Mouse (Mus musculus): ENCODE measurements around the gene Rcc1. TPM values are rescaled to one million over a fixed set of nuclear protein-coding genes. Genes with fewer than 3 reads are reported as not detected.
"Not testable (repeated sequence)": the region's sequence is repeated elsewhere in the genome, so short reads cannot be mapped to it uniquely, and the experiment has no call there.

Rcc1 gene
- polyA plus RNA-seq, 1 experiment from 2014 or later: 160 TPM

- H3K36me3 ChIP-seq (replicated peaks): peaks cover 67% of the 10 kb centered on the region
- WGBS: 81% methylated on average over 12 of the region's 12 CpGs
- H3K27me3 ChIP-seq (replicated peaks; ENCODE audit: low read depth, poor library complexity, severe bottlenecking): no peaks in the 10 kb centered on the region
- no peaks in the 10 kb centered on the region for H3K4me1 ChIP-seq
- no peak for DNase-seq (ENCODE audit: low spot score)
- H3K4me3 ChIP-seq: no peak overlapping the region
- H3K9me3 ChIP-seq: no peaks in the 10 kb centered on the region
- no peak overlapping the region for H3K27ac ChIP-seq (replicated peaks)
Observed at GRCm38 (mm10) chr4:132291624-132292335, 61.6 kb downstream of the Rcc1 start.

- Histone ChIP-seq H3K4me1 (no peaks in the 10 kb centered on the region), H3K27me3 (replicated peaks; ENCODE audit: low read depth, poor library complexity, severe bottlenecking) (no peaks in the 10 kb centered on the region), H3K36me3 (replicated peaks) (peaks cover 75% of the 10 kb centered on the region), H3K27ac (replicated peaks) (no peak overlapping the region), H3K4me3 (no peak overlapping the region), H3K9me3 (no peaks in the 10 kb centered on the region)
- 91% methylated on average over 4 of the region's 4 CpGs for WGBS
- DNase-seq (ENCODE audit: low spot score): no peak
Observed at GRCm38 (mm10) chr4:132291056-132291455, 62.3 kb downstream of the Rcc1 start.

- 88% methylated on average over 4 of the region's 5 CpGs for WGBS
Observed at GRCm38 (mm10) chr4:132288840-132289239, 64.6 kb downstream of the Rcc1 start.

More at GRCm38 (mm10) chr4:132288840-132289239, 64.6 kb downstream of the Rcc1 start:
- not testable (repeated sequence) for H3K27me3 ChIP-seq (replicated peaks; ENCODE audit: low read depth, poor library complexity, severe bottlenecking); H3K4me3 ChIP-seq; H3K9me3 ChIP-seq; DNase-seq (ENCODE audit: low spot score); H3K4me1 ChIP-seq; H3K27ac ChIP-seq (replicated peaks)
- peaks cover 83% of the 10 kb centered on the region for H3K36me3 ChIP-seq (replicated peaks)

Other genes starting within 250 kb of the Rcc1 start
- 0.24 and 0.35 TPM in 2 replicates for gene Oprd1, start 209.1 kb downstream of the Rcc1 start, polyA plus RNA-seq (2016; fragmentation: Nextera tagmentation; extraction: Ambion mirVana)
- gene Ythdf2, start 141.3 kb downstream of the Rcc1 start, polyA plus RNA-seq (2016; fragmentation: Nextera tagmentation; extraction: Ambion mirVana): 155 and 159 TPM in 2 replicates
- gene Gmeb1, start 92.0 kb downstream of the Rcc1 start, polyA plus RNA-seq (2016; fragmentation: Nextera tagmentation; extraction: Ambion mirVana): 46.2 and 46.5 TPM in 2 replicates
- gene Taf12, start 79.2 kb downstream of the Rcc1 start, polyA plus RNA-seq (2016; fragmentation: Nextera tagmentation; extraction: Ambion mirVana): 58.8 and 59.3 TPM in 2 replicates
- 1.3 and 1.8 TPM in 2 replicates for gene Rab42, start 50.2 kb downstream of the Rcc1 start, polyA plus RNA-seq (2016; fragmentation: Nextera tagmentation; extraction: Ambion mirVana)
- 83.5 and 83.8 TPM in 2 replicates for gene Trnau1ap, start 24.1 kb downstream of the Rcc1 start, polyA plus RNA-seq (2016; fragmentation: Nextera tagmentation; extraction: Ambion mirVana)
- gene Phactr4, start 68.9 kb upstream of the Rcc1 start, polyA plus RNA-seq (2016; fragmentation: Nextera tagmentation; extraction: Ambion mirVana): 25.9 and 27.4 TPM in 2 replicates
- gene Med18, start 110.3 kb upstream of the Rcc1 start, polyA plus RNA-seq (2016; fragmentation: Nextera tagmentation; extraction: Ambion mirVana): 37.0 and 41.7 TPM in 2 replicates
- 12.3 and 13.3 TPM in 2 replicates for gene Sesn2, start 156.9 kb upstream of the Rcc1 start, polyA plus RNA-seq (2016; fragmentation: Nextera tagmentation; extraction: Ambion mirVana)
- 1,009 and 1,074 TPM in 2 replicates for gene Atpif1, start 180.1 kb upstream of the Rcc1 start, polyA plus RNA-seq (2016; fragmentation: Nextera tagmentation; extraction: Ambion mirVana)
- 222 TPM in 2 replicates for gene Dnajc8, start 181.9 kb upstream of the Rcc1 start, polyA plus RNA-seq (2016; fragmentation: Nextera tagmentation; extraction: Ambion mirVana)
- gene Ptafr, start 210.5 kb upstream of the Rcc1 start, polyA plus RNA-seq (2016; fragmentation: Nextera tagmentation; extraction: Ambion mirVana): 0.28 and 0.44 TPM in 2 replicates

Data from embryonic facial prominence, embryonic 10.5 days (tissue).